25 mouse cellular contexts compared by ENCODE assay signal in the genomic region with DNA sequence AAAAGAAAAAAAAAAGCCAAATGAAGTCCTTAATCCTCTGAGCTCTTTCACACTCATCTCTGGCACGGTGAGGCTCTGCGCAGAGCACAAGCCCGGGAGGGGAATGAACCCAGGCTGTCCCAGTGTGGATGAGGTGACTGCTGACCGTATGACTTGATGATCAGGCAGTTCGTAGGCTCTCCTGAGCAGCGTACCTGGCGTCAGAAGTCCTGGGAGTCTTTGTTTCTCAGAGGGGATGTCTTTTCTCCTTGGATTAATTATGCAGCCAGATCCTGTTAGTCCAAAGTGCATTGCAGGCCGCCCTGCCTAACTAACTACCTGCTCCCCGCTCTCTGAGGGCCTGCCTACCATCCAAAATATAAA. TPM values are rescaled to one million over a fixed set of nuclear protein-coding genes. Genes with fewer than 3 reads are reported as not detected.
DNase-seq lines count a peak whose midpoint lies in the region; ATAC-seq and TF ChIP-seq lines count a peak whose summit lies in the region.
"Had no signal": no experiment of that assay in that cellular context is flagged by ENCODE, and none has a peak within 500 bp of the region (broad histone marks: within the 10 kb centered on the region; RNA-seq: fewer than 3 reads in every experiment).

No protein-coding gene starts in this region.

- H3K27me3 ChIP-seq in forebrain, embryonic 13.5 days = peaks cover 4% of the 10 kb centered on the region; the same call in 1 of the 2 replicates
- peaks cover 15% of the 10 kb centered on the region for H3K27me3 ChIP-seq in forebrain, embryonic 10.5 days (ENCODE audit: poor library complexity, severe bottlenecking)
- no peaks in the 10 kb centered on the region for H3K27me3 ChIP-seq in heart, adult 2 months (ENCODE audit: control insufficient read depth, insufficient read depth, low read length)
- H3K27me3 ChIP-seq in kidney, embryonic 14.5 days (ENCODE audit: control insufficient read depth, insufficient read depth, low read length) = no peaks in the 10 kb centered on the region
- no peaks in the 10 kb centered on the region; the same call in 1 of the 2 replicates for H3K27me3 ChIP-seq in midbrain, embryonic 11.5 days (ENCODE audit: control insufficient read depth, insufficient read depth, low read length)
- H3K27me3 ChIP-seq in midbrain, embryonic 16.5 days (ENCODE audit: control insufficient read depth, insufficient read depth, low read depth, low read length) = no peaks in the 10 kb centered on the region
- H3K27me3 ChIP-seq: embryonic facial prominence, embryonic 13.5 days; intestine, embryonic 15.5 days; midbrain, embryonic 15.5 days had no signal

- H3K9ac ChIP-seq in forebrain, embryonic 13.5 days = no peak overlapping the region
- H3K9ac ChIP-seq in heart, adult 2 months (ENCODE audit: low read depth, low read length) = peak overlapping the region; percentile 40
- no peak overlapping the region for H3K9ac ChIP-seq in kidney, embryonic 14.5 days (ENCODE audit: low read depth, low read length)
- no peak overlapping the region for H3K9ac ChIP-seq in midbrain, embryonic 11.5 days (ENCODE audit: low read length)
- H3K9ac ChIP-seq in midbrain, embryonic 16.5 days (ENCODE audit: low read depth, low read length) = no peak overlapping the region
- H3K9ac ChIP-seq: embryonic facial prominence, embryonic 13.5 days; intestine, embryonic 15.5 days; midbrain, embryonic 15.5 days; neural tube, embryonic 13.5 days had no signal

- peak; percentile 38; the same call in 1 of the 2 replicates for ATAC-seq in forebrain, embryonic 13.5 days
- no peak for ATAC-seq in kidney, embryonic 14.5 days (ENCODE audit: low FRiP score, low TSS enrichment)
- ATAC-seq in midbrain, embryonic 11.5 days (ENCODE audit: low FRiP score) = no peak
- ATAC-seq in midbrain, embryonic 16.5 days = no peak
- ATAC-seq: activated CD4-positive, CD25-positive, alpha-beta regulatory T cell, adult 4 months; hindbrain, embryonic 16.5 days; midbrain, embryonic 15.5 days had no signal

- peaks cover 20% of the 10 kb centered on the region for H3K4me1 ChIP-seq in forebrain, embryonic 13.5 days
- H3K4me1 ChIP-seq in forebrain, embryonic 10.5 days = peaks cover 15% of the 10 kb centered on the region
- H3K4me1 ChIP-seq in heart, adult 2 months (ENCODE audit: control insufficient read depth, insufficient read depth, low read length) = peaks cover 5% of the 10 kb centered on the region; the same call in 1 of the 2 replicates
- H3K4me1 ChIP-seq in kidney, embryonic 14.5 days (ENCODE audit: control insufficient read depth, insufficient read depth, low read length) = peaks cover 15% of the 10 kb centered on the region; the same call in 1 of the 2 replicates
- H3K4me1 ChIP-seq in midbrain, embryonic 11.5 days (ENCODE audit: control insufficient read depth, insufficient read depth, low read length) = no peaks in the 10 kb centered on the region
- no peaks in the 10 kb centered on the region for H3K4me1 ChIP-seq in midbrain, embryonic 16.5 days (ENCODE audit: control insufficient read depth, insufficient read depth, low read length)
- H3K4me1 ChIP-seq: midbrain, embryonic 15.5 days had no signal

- TF ChIP-seq CTCF in heart, adult 2 months (IDR thresholded peaks at IDR 0.05) = no peak

- intact Hi-C loops in heart, adult 2 months (cut with DNase I) = no loop called here

- no peaks in the 10 kb centered on the region for H3K9me3 ChIP-seq in forebrain, embryonic 13.5 days (replicated peaks)
- no peaks in the 10 kb centered on the region for H3K9me3 ChIP-seq in forebrain, embryonic 10.5 days
- no peaks in the 10 kb centered on the region for H3K9me3 ChIP-seq in kidney, embryonic 14.5 days (ENCODE audit: control insufficient read depth, low read length)
- no peaks in the 10 kb centered on the region for H3K9me3 ChIP-seq in midbrain, embryonic 11.5 days (ENCODE audit: control insufficient read depth, low read length)
- H3K9me3 ChIP-seq in midbrain, embryonic 16.5 days (replicated peaks; ENCODE audit: control insufficient read depth, low read length, poor library complexity, severe bottlenecking) = no peaks in the 10 kb centered on the region
- H3K9me3 ChIP-seq: embryonic facial prominence, embryonic 13.5 days; hindbrain, embryonic 10.5 days; intestine, embryonic 15.5 days; midbrain, embryonic 15.5 days; neural tube, embryonic 13.5 days had no signal

- DNase-seq in forebrain, embryonic 10.5 days (ENCODE audit: extremely low spot score, low spot score) = no peak
- no peak for DNase-seq in heart, adult 2 months
- DNase-seq in heart, adult 9 months (ENCODE audit: low spot score in 2 of 2) = no peak
- peak; percentile 45 for DNase-seq in kidney, adult 11 months
- DNase-seq in midbrain, embryonic 11.5 days (ENCODE audit: low spot score, missing footprints) = peak; percentile 19
- DNase-seq: cerebellum, postnatal 36 days; embryo, embryonic 11 days; left cerebral cortex, postnatal 4 days; lung, postnatal 4 days; retina, postnatal 1 day; right cerebral cortex, postnatal 25 days; thymus, postnatal 14 days had no signal

- no peaks in the 10 kb centered on the region for H3K79me2 ChIP-seq in heart, adult 2 months (replicated peaks; ENCODE audit: control insufficient read depth, insufficient read depth, low read length)

- no peak overlapping the region for H3K4me2 ChIP-seq in forebrain, embryonic 13.5 days
- H3K4me2 ChIP-seq in kidney, embryonic 14.5 days (replicated peaks; ENCODE audit: low read depth, low read length) = no peak overlapping the region
- no peak overlapping the region for H3K4me2 ChIP-seq in midbrain, embryonic 11.5 days
- H3K4me2 ChIP-seq in midbrain, embryonic 16.5 days (ENCODE audit: low read length) = no peak overlapping the region
- H3K4me2 ChIP-seq: embryonic facial prominence, embryonic 13.5 days; midbrain, embryonic 15.5 days; neural tube, embryonic 13.5 days had no signal

- no peak overlapping the region for H3K27ac ChIP-seq in forebrain, embryonic 13.5 days
- H3K27ac ChIP-seq in forebrain, embryonic 10.5 days = no peak overlapping the region
- H3K27ac ChIP-seq in heart, adult 2 months = peak overlapping the region; percentile 89
- H3K27ac ChIP-seq in kidney, embryonic 14.5 days (ENCODE audit: low read depth, low read length) = no peak overlapping the region
- no peak overlapping the region for H3K27ac ChIP-seq in midbrain, embryonic 11.5 days (ENCODE audit: low read depth, low read length)
- no peak overlapping the region for H3K27ac ChIP-seq in midbrain, embryonic 16.5 days (ENCODE audit: low read length)
- H3K27ac ChIP-seq: embryonic facial prominence, embryonic 13.5 days; left cerebral cortex, adult 2 months; midbrain, embryonic 15.5 days; neural tube, embryonic 13.5 days had no signal

- H3K4me3 ChIP-seq in forebrain, embryonic 13.5 days = no peak overlapping the region
- H3K4me3 ChIP-seq in forebrain, embryonic 10.5 days = no peak overlapping the region
- H3K4me3 ChIP-seq in heart, adult 2 months = no peak overlapping the region
- H3K4me3 ChIP-seq in kidney, embryonic 14.5 days (ENCODE audit: low read length) = no peak overlapping the region
- H3K4me3 ChIP-seq in midbrain, embryonic 11.5 days (ENCODE audit: low read depth, low read length) = no peak overlapping the region
- no peak overlapping the region for H3K4me3 ChIP-seq in midbrain, embryonic 16.5 days (ENCODE audit: low read depth, low read length)
- H3K4me3 ChIP-seq: embryonic facial prominence, embryonic 13.5 days; erythroblast, embryonic 14.5 days; hindbrain, embryonic 10.5 days; intestine, embryonic 15.5 days; left cerebral cortex, adult 2 months; midbrain, embryonic 15.5 days; myocyte; neural tube, embryonic 13.5 days had no signal

- no peak for TF ChIP-seq EP300 in heart, adult 2 months (IDR thresholded peaks at IDR 0.05; ENCODE audit: insufficient read depth, low read depth, low read length)

- no peak for TF ChIP-seq POLR2A in heart, adult 2 months (IDR thresholded peaks at IDR 0.05; ENCODE audit: insufficient read depth, low read depth, low read length)

- no peaks in the 10 kb centered on the region for H3K36me3 ChIP-seq in forebrain, embryonic 13.5 days (ENCODE audit: poor library complexity, severe bottlenecking)
- H3K36me3 ChIP-seq in forebrain, embryonic 10.5 days (replicated peaks) = no peaks in the 10 kb centered on the region
- no peaks in the 10 kb centered on the region for H3K36me3 ChIP-seq in heart, adult 2 months (ENCODE audit: control insufficient read depth, insufficient read depth, low read length)
- no peaks in the 10 kb centered on the region for H3K36me3 ChIP-seq in kidney, embryonic 14.5 days (ENCODE audit: control insufficient read depth, insufficient read depth, low read length)
- no peaks in the 10 kb centered on the region for H3K36me3 ChIP-seq in midbrain, embryonic 11.5 days (ENCODE audit: control insufficient read depth, insufficient read depth, low read length)
- no peaks in the 10 kb centered on the region for H3K36me3 ChIP-seq in midbrain, embryonic 16.5 days (ENCODE audit: control insufficient read depth, insufficient read depth, low read length)
- H3K36me3 ChIP-seq: embryonic facial prominence, embryonic 13.5 days; hindbrain, embryonic 10.5 days; intestine, embryonic 15.5 days; midbrain, embryonic 15.5 days; neural tube, embryonic 13.5 days had no signal

- WGBS in forebrain, embryonic 13.5 days = 56% methylated on average over 9 of the region's 9 CpGs
- 72% methylated on average over 9 of the region's 9 CpGs for WGBS in forebrain, embryonic 10.5 days
- 67% methylated on average over 9 of the region's 9 CpGs for WGBS in heart, adult 2 months
- WGBS in kidney, embryonic 14.5 days = 77% methylated on average over 9 of the region's 9 CpGs
- 72% methylated on average over 9 of the region's 9 CpGs for WGBS in midbrain, embryonic 11.5 days
- WGBS in midbrain, embryonic 16.5 days = 64% methylated on average over 9 of the region's 9 CpGs

RNA-seq across cellular contexts. Expression of a gene that starts 22.6 kb away (rescaled TPM):
- 235 and 252 TPM in 2 replicates for polyA plus RNA-seq in forebrain, embryonic 13.5 days (2015; fragmentation: Nextera tagmentation; extraction: Ambion mirVana)
- 102 and 107 TPM in 2 replicates for polyA plus RNA-seq in forebrain, embryonic 10.5 days (2016; fragmentation: Nextera tagmentation; extraction: Ambion mirVana)
- total RNA-seq in heart, adult 2 months (2021) = 10 to 100 TPM in 1 of 2 experiments, 1 to 10 TPM in 1; 8.2 to 19.0 TPM
- 19.7 and 24.3 TPM in 2 replicates for polyA plus RNA-seq in heart, adult 2 months (2012; rRNA removed)
- polyA plus RNA-seq in kidney, embryonic 14.5 days (2014; fragmentation: Nextera tagmentation; extraction: Ambion mirVana) = 26.6 and 29.0 TPM in 2 replicates
- polyA plus RNA-seq in midbrain, embryonic 11.5 days (2014; fragmentation: Nextera tagmentation; extraction: Ambion mirVana) = 252 and 256 TPM in 2 replicates
- polyA plus RNA-seq in midbrain, embryonic 16.5 days (2015; fragmentation: Nextera tagmentation; extraction: Ambion mirVana) = 44.2 and 45.5 TPM in 2 replicates

Comparison
In these comparisons a context has a peak if more than half of its experiments do, and no peak if none do; other contexts are left out.
1. DNase-seq: peak in kidney, adult 11 months (single experiment) and midbrain, embryonic 11.5 days (single experiment); none in forebrain, embryonic 10.5 days (single experiment), heart, adult 2 months (0 of 2) and heart, adult 9 months (0 of 2).